Mouse (Mus musculus): ENCODE data around the gene Snrk. TPM values are rescaled to one million over a fixed set of nuclear protein-coding genes. Genes with fewer than 3 reads are reported as not detected.

Snrk gene
- polyA plus RNA-seq, 1 experiment from 2014 or later, result 33.2 TPM

GRCm38 (mm10) chr9:122177256-122178220, 60.5 kb downstream of the Snrk start:
- 81% methylated on average over 7 of the region's 7 CpGs for WGBS
- no peaks in the 10 kb centered on the region; the same call in 1 of the 2 replicates for H3K36me3 ChIP-seq (replicated peaks)
- no peaks in the 10 kb centered on the region for H3K9me3 ChIP-seq
- peaks cover 15% of the 10 kb centered on the region for H3K4me1 ChIP-seq
- DNase-seq (ENCODE audit: low spot score), result no peak
- no peaks in the 10 kb centered on the region for H3K27me3 ChIP-seq (replicated peaks; ENCODE audit: low read depth, poor library complexity, severe bottlenecking)
- H3K4me3 ChIP-seq, result no peak overlapping the region
- no peak overlapping the region; the same call in 1 of the 2 replicates for H3K27ac ChIP-seq (replicated peaks)

DNA sequence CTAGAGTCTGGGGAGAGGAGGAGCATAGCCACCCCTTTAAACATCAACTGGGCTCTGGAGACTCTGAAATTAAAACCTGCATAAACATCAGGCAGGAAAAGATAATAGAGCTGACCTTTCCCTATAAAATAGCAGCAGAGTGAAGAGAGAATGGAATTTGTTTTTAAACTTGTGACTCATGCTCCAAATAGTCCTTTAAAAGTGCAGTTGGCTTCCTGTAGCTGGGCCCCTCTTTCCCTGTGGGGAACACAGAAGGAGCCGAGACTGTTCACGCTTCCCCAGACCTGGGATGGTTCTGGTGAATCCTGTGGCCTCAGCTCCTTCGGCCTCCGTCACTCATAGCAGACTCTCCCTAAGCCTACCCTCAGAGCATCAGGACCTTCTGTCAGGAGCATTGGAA, 61.4 kb downstream of the Snrk start:
- no peak for DNase-seq (ENCODE audit: low spot score)
- no peaks in the 10 kb centered on the region for H3K27me3 ChIP-seq (replicated peaks; ENCODE audit: low read depth, poor library complexity, severe bottlenecking)
- WGBS, result 65% methylated on average over 4 of the region's 4 CpGs
- no peaks in the 10 kb centered on the region; the same call in 1 of the 2 replicates for H3K36me3 ChIP-seq (replicated peaks)
- no peaks in the 10 kb centered on the region for H3K9me3 ChIP-seq
- H3K4me1 ChIP-seq, result peaks cover 15% of the 10 kb centered on the region
- H3K27ac ChIP-seq (replicated peaks), result 0 out of 2 replicates have a peak overlapping the region, but pooled peaks have one; percentile 35
- no peak overlapping the region for H3K4me3 ChIP-seq

DNA sequence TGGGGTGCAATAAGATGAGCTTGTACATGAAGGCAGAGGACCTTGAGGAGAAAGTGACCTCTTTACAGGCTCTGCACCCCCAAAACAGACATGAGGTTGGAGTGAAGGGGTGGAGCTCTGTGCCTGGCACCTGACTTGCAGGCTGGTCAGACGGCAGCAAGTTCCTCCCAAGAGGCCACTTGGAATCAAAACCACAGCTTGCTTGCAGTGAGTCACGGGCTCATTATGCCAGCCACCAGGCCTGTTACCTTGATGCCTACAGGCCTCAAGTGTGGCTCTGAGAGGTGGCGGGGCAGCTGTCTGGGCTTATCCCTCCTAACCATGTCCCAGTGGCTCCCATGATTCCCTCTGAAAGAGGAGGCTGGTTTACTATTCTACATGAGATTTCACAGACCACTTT, 63.0 kb downstream of the Snrk start:
- no peak for DNase-seq (ENCODE audit: low spot score)
- Histone ChIP-seq H3K4me3 (no peak overlapping the region), H3K27me3 (replicated peaks; ENCODE audit: low read depth, poor library complexity, severe bottlenecking) (no peaks in the 10 kb centered on the region), H3K9me3 (no peaks in the 10 kb centered on the region), H3K27ac (replicated peaks) (no peak overlapping the region), H3K36me3 (replicated peaks) (no peaks in the 10 kb centered on the region), H3K4me1 (peaks cover 15% of the 10 kb centered on the region)
- 83% methylated on average over 3 of the region's 3 CpGs for WGBS

- DNase-seq (ENCODE audit: low spot score), result no peak
- no peaks in the 10 kb centered on the region for H3K36me3 ChIP-seq (replicated peaks)
- no peak overlapping the region for H3K27ac ChIP-seq (replicated peaks)
- H3K4me1 ChIP-seq, result peaks cover 30% of the 10 kb centered on the region
- no peak overlapping the region for H3K4me3 ChIP-seq
- H3K27me3 ChIP-seq (replicated peaks; ENCODE audit: low read depth, poor library complexity, severe bottlenecking), result no peaks in the 10 kb centered on the region
- 80% methylated on average over 4 of the region's 4 CpGs for WGBS
- no peaks in the 10 kb centered on the region for H3K9me3 ChIP-seq
Observed at GRCm38 (mm10) chr9:122183074-122183473, 66.0 kb downstream of the Snrk start.

- no peaks in the 10 kb centered on the region for H3K27me3 ChIP-seq (replicated peaks; ENCODE audit: low read depth, poor library complexity, severe bottlenecking)
- H3K27ac ChIP-seq (replicated peaks), result no peak overlapping the region
- H3K4me1 ChIP-seq, result peaks cover 18% of the 10 kb centered on the region
- H3K4me3 ChIP-seq, result no peak overlapping the region
- DNase-seq (ENCODE audit: low spot score), result no peak
- WGBS, result 89% methylated on average over 3 of the region's 3 CpGs
- H3K9me3 ChIP-seq, result no peaks in the 10 kb centered on the region
- H3K36me3 ChIP-seq (replicated peaks), result no peaks in the 10 kb centered on the region
Observed at GRCm38 (mm10) chr9:122184329-122184728, 67.3 kb downstream of the Snrk start.

- WGBS, result 31% methylated on average over 2 of the region's 2 CpGs
- Histone ChIP-seq H3K4me1 (peaks cover 18% of the 10 kb centered on the region), H3K9me3 (no peaks in the 10 kb centered on the region), H3K27me3 (replicated peaks; ENCODE audit: low read depth, poor library complexity, severe bottlenecking) (no peaks in the 10 kb centered on the region), H3K27ac (replicated peaks) (no peak overlapping the region), H3K4me3 (no peak overlapping the region), H3K36me3 (replicated peaks) (no peaks in the 10 kb centered on the region)
- peak; percentile 70 for DNase-seq (ENCODE audit: low spot score)
Observed at GRCm38 (mm10) chr9:122185061-122185460, 68.0 kb downstream of the Snrk start.

GRCm38 (mm10) chr9:122185953-122186352, 68.9 kb downstream of the Snrk start:
- no peaks in the 10 kb centered on the region for H3K27me3 ChIP-seq (replicated peaks; ENCODE audit: low read depth, poor library complexity, severe bottlenecking)
- 29% methylated on average over 6 of the region's 6 CpGs for WGBS
- DNase-seq (ENCODE audit: low spot score), result peak; percentile 19
- no peaks in the 10 kb centered on the region for H3K36me3 ChIP-seq (replicated peaks)
- no peak overlapping the region; the same call in 1 of the 2 replicates for H3K27ac ChIP-seq (replicated peaks)
- no peak overlapping the region for H3K4me3 ChIP-seq
- H3K9me3 ChIP-seq, result no peaks in the 10 kb centered on the region
- H3K4me1 ChIP-seq, result peaks cover 18% of the 10 kb centered on the region

DNA sequence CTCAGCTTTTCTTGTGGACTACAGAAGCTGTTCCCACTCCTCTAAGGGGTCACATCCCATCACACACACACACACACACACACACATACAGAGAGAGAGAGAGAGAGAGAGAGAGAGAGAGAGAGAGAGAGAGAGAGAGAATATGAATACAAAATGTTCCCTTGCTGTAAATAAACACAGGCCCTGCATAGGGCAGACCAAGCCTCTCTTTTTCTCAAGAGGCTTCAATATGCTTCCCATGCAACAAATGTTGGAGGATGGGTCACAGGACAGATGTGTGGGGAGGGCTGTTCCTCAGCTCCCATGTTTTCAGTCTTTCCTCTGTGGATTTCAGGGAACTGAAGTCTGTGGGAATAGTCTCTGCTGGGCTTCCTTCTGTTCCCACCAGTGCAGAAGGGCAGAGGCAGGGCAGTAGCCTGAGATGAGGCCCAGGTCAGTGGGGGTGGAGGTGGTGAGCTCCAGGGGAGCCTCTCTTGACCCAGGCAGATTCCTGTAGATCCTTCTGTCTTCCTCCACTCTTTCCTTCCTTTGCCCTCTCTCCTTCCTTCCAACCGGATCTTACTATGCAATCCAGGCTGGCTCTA, 69.7 kb downstream of the Snrk start:
- Histone ChIP-seq H3K27me3 (replicated peaks; ENCODE audit: low read depth, poor library complexity, severe bottlenecking) (no peaks in the 10 kb centered on the region), H3K36me3 (replicated peaks) (no peaks in the 10 kb centered on the region), H3K4me3 (no peak overlapping the region), H3K27ac (replicated peaks) (no peak overlapping the region), H3K9me3 (no peaks in the 10 kb centered on the region), H3K4me1 (peaks cover 21% of the 10 kb centered on the region)
- no peak for DNase-seq (ENCODE audit: low spot score)
- 67% methylated on average over 1 of the region's 1 CpGs for WGBS

- 84% methylated on average over 7 of the region's 7 CpGs for WGBS
- no peaks in the 10 kb centered on the region for H3K36me3 ChIP-seq (replicated peaks)
- H3K4me3 ChIP-seq, result no peak overlapping the region
- H3K27me3 ChIP-seq (replicated peaks; ENCODE audit: low read depth, poor library complexity, severe bottlenecking), result no peaks in the 10 kb centered on the region
- DNase-seq (ENCODE audit: low spot score), result no peak
- H3K9me3 ChIP-seq, result no peaks in the 10 kb centered on the region
- no peak overlapping the region for H3K27ac ChIP-seq (replicated peaks)
- H3K4me1 ChIP-seq, result peaks cover 23% of the 10 kb centered on the region
Observed at GRCm38 (mm10) chr9:122187451-122187921, 70.4 kb downstream of the Snrk start.

GRCm38 (mm10) chr9:122188724-122189123, 71.7 kb downstream of the Snrk start:
- no peaks in the 10 kb centered on the region for H3K36me3 ChIP-seq (replicated peaks)
- 60% methylated on average over 1 of the region's 1 CpGs for WGBS
- H3K9me3 ChIP-seq, result no peaks in the 10 kb centered on the region
- no peaks in the 10 kb centered on the region for H3K27me3 ChIP-seq (replicated peaks; ENCODE audit: low read depth, poor library complexity, severe bottlenecking)
- no peak for DNase-seq (ENCODE audit: low spot score)
- no peak overlapping the region for H3K27ac ChIP-seq (replicated peaks)
- no peak overlapping the region for H3K4me3 ChIP-seq
- peaks cover 35% of the 10 kb centered on the region for H3K4me1 ChIP-seq

DNA sequence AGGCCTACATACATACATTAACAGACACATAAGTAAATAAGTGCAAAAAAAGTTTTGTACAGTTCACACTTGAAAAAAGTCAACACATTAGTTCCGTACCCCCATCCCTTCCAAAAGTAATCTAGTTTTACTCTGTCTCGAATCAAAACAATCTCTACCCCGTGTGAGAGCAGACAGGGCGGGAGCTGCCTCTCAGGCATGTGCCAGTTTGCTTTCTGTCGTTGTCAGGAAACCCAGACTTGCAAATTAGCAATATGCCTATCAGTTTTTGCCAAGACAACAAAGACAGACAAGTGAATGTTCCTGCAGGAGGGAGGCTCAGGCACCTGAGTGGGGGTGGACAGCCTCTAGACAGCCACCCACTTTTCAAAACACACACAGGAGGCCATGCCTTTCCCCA, 76.3 kb downstream of the Snrk start:
- Histone ChIP-seq H3K27ac (replicated peaks) (no peak overlapping the region; the same call in 1 of the 2 replicates), H3K4me1 (peaks cover 32% of the 10 kb centered on the region), H3K36me3 (replicated peaks) (no peaks in the 10 kb centered on the region; the same call in 1 of the 2 replicates), H3K9me3 (no peaks in the 10 kb centered on the region), H3K27me3 (replicated peaks; ENCODE audit: low read depth, poor library complexity, severe bottlenecking) (no peaks in the 10 kb centered on the region), H3K4me3 (no peak overlapping the region)
- 78% methylated on average over 5 of the region's 5 CpGs for WGBS
- DNase-seq (ENCODE audit: low spot score), result no peak

DNA sequence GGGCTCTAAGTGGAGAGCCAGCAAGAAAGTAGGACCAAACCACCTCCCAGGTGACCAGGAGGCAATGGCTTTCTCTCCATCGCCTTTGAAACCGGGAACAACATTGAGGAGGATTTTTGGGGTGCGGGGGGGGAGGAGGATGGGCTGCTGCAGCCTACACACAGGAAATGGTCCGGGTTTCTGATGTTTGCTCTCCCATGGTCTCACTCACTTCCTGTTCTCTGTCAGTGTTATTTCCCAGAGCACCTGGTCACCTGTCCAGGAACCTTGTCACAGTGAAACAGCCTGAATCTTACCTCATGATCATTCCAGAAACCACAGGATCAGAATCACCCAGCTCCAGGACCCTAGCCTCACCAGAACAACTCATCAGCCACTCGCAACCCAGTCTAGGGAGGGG, 76.8 kb downstream of the Snrk start:
- no peak overlapping the region for H3K4me3 ChIP-seq
- 84% methylated on average over 5 of the region's 5 CpGs for WGBS
- no peak for DNase-seq (ENCODE audit: low spot score)

More for the DNA sequence above, 76.8 kb downstream of the Snrk start:
- no peaks in the 10 kb centered on the region for H3K27me3 ChIP-seq (replicated peaks; ENCODE audit: low read depth, poor library complexity, severe bottlenecking)
- no peaks in the 10 kb centered on the region; the same call in 1 of the 2 replicates for H3K36me3 ChIP-seq (replicated peaks)
- no peak overlapping the region; the same call in 1 of the 2 replicates for H3K27ac ChIP-seq (replicated peaks)
- H3K9me3 ChIP-seq, result no peaks in the 10 kb centered on the region
- H3K4me1 ChIP-seq, result peaks cover 32% of the 10 kb centered on the region

All from embryonic facial prominence, embryonic 10.5 days (tissue).